Mouse (Mus musculus) limb, embryonic 15.5 days (tissue): Measurements from ENCODE around the gene Gm14685. TPM values are rescaled to one million over a fixed set of nuclear protein-coding genes. Genes with fewer than 3 reads are reported as not detected.
"Not testable (repeated sequence)": the region's sequence is repeated elsewhere in the genome, so short reads cannot be mapped to it uniquely, and the experiment has no call there.

Source experiments
- ATAC-seq: fragments of 200-750 bp; cut with Nextera tagmentation; 2 replicates; pipeline ENCODE4 v1.8.0; 2017; ENCODE audit warnings: low read depth, moderate TSS enrichment; ENCODE audit not compliant: insufficient number of reproducible peaks, low FRiP score, low TSS enrichment
- H3K27ac ChIP-seq: fragments of 300-500 bp; sonication (generic); 2 replicates; pipeline ENCODE4 v1.5.1; 2015; ENCODE audit warnings: moderate library complexity, mild to moderate bottlenecking, inconsistent platforms
- H3K27me3 ChIP-seq: fragments of 300-500 bp; sonication (generic); 2 replicates; pipeline ENCODE4 v1.6.1; 2015; ENCODE audit warnings: inconsistent platforms
- H3K36me3 ChIP-seq: fragments of 300-500 bp; sonication (generic); 2 replicates; pipeline ENCODE4 v1.6.1; 2015; ENCODE audit warnings: inconsistent platforms
- H3K4me1 ChIP-seq: fragments of 300-500 bp; sonication (generic); 2 replicates; pipeline ENCODE4 v1.6.1; 2015; ENCODE audit warnings: inconsistent platforms
- H3K4me2 ChIP-seq: fragments of 300-500 bp; sonication (generic); 2 replicates; pipeline ENCODE4 v1.6.1; 2015; ENCODE audit warnings: mild to moderate bottlenecking, inconsistent platforms
- H3K4me3 ChIP-seq: fragments of 300-500 bp; sonication (generic); 2 replicates; pipeline ENCODE4 v1.5.1; 2015; ENCODE audit warnings: mild to moderate bottlenecking, inconsistent platforms
- H3K9ac ChIP-seq: fragments of 300-500 bp; sonication (generic); 2 replicates; pipeline ENCODE4 v1.6.1; 2015; ENCODE audit warnings: inconsistent platforms
- H3K9me3 ChIP-seq: fragments of 300-500 bp; sonication (generic); 2 replicates; pipeline ENCODE4 v1.6.1; 2016; ENCODE audit warnings: inconsistent platforms
- WGBS: fragments of 180-500 bp; shearing (Covaris S2); methylation state at CpG from one replicate; pipeline ENCODE4 v1.1.7; 2015; 5-methylcytosine and 5-hydroxymethylcytosine counted together
- polyA plus RNA-seq: library from polyadenylated mRNA; unstranded; fragments of >200 nt; fragmentation: Nextera tagmentation; extraction: Ambion mirVana; gene quantifications from 2 replicates; pipeline ENCODE4 v1.2.1, GENCODE M21; 2015

Gm14685 gene
- 0.14 and 0.15 TPM in 2 replicates for polyA plus RNA-seq

DNA sequence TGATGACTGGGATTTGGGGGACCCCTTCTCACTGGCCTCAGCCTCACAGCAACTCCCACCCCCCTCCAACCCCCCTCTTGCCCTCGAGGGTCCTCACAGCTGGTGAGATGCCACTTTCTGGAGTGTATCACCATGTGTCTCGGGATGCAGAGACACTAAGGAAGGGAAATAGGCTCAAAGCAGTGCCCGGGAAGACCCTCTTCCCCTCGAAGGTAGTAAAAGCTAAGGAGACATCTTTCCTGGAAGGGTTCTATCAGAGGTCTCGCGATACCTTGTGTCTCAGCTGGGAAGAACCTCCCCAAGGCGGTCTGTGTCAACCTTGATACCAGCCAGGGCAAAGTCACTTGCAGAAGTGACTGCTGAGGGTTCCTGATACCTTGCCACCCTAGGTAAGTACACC, at the start of gene Gm14685:
Gene Gm14685, plus strand, starts transcription at position 301 of the 400 bp plus-strand sequence.
- H3K9ac ChIP-seq, H3K27me3 ChIP-seq, H3K4me3 ChIP-seq, ATAC-seq, H3K36me3 ChIP-seq, H3K9me3 ChIP-seq, H3K4me2 ChIP-seq, H3K4me1 ChIP-seq, H3K27ac ChIP-seq: not testable (repeated sequence)
- no CpG with 5 or more reads among the region's 7 CpGs for WGBS

- not testable (repeated sequence) for H3K4me1 ChIP-seq, H3K36me3 ChIP-seq, H3K27me3 ChIP-seq, H3K9me3 ChIP-seq, H3K4me3 ChIP-seq, ATAC-seq, H3K27ac ChIP-seq, H3K4me2 ChIP-seq, H3K9ac ChIP-seq
- WGBS = 84% methylated on average over 19 of the region's 19 CpGs
Observed at GRCm38 (mm10) chrX:73082267-73083055, 34.4 kb upstream of the Gm14685 start, which contains the start of gene Xlr4a. TSS of gene Xlr4a (minus strand) at chrX:73082478.

DNA sequence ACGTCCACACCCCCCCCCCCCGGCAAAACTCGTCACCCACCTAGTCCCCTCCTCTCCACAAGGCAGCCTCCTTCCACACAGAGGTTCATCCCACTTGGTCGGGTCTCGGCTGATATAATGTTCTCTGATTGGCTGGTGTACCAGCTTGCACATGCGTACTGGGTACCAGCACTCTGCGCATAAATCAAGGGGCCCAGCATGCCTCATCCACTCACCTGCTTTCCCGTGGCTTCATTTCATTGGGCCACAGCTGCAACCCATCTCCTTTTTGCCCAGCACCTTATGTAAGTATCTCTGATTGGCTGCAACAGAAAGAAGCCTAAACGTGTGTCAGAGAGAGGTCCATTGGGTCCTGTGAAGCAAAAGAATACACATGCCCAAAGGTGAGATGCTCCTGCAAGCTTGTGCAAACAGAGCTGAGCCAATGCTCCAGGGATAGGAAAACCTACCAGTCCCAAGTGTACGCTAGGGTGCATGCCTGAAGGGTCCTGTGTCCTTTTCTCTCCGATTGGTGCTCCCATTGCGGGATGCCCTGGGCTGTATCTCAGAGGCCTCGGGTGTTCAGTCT, 19.8 kb upstream of the Gm14685 start, which contains the start of gene Xlr3a:
Gene Xlr3a, minus strand, starts transcription at position 155 of the 568 bp plus-strand sequence.
- not testable (repeated sequence) for H3K36me3 ChIP-seq, H3K4me1 ChIP-seq, H3K27me3 ChIP-seq, H3K27ac ChIP-seq, H3K4me3 ChIP-seq, H3K4me2 ChIP-seq, H3K9me3 ChIP-seq, ATAC-seq, H3K9ac ChIP-seq
- WGBS = 62% methylated on average over 13 of the region's 13 CpGs

GRCm38 (mm10) chrX:73122859-73123829, 6.3 kb downstream of the Gm14685 start:
- H3K27me3 ChIP-seq, H3K9ac ChIP-seq, H3K9me3 ChIP-seq, H3K4me3 ChIP-seq, H3K27ac ChIP-seq, H3K36me3 ChIP-seq, ATAC-seq, H3K4me2 ChIP-seq, H3K4me1 ChIP-seq: not testable (repeated sequence)
- WGBS = no CpG with 5 or more reads among the region's 12 CpGs

- not testable (repeated sequence) for H3K27me3 ChIP-seq, H3K27ac ChIP-seq, ATAC-seq, H3K36me3 ChIP-seq, H3K4me2 ChIP-seq, H3K9ac ChIP-seq, H3K4me3 ChIP-seq, H3K4me1 ChIP-seq, H3K9me3 ChIP-seq
- no CpG with 5 or more reads among the region's 7 CpGs for WGBS
Observed at GRCm38 (mm10) chrX:73143218-73143618, 26.4 kb downstream of the Gm14685 start.

DNA sequence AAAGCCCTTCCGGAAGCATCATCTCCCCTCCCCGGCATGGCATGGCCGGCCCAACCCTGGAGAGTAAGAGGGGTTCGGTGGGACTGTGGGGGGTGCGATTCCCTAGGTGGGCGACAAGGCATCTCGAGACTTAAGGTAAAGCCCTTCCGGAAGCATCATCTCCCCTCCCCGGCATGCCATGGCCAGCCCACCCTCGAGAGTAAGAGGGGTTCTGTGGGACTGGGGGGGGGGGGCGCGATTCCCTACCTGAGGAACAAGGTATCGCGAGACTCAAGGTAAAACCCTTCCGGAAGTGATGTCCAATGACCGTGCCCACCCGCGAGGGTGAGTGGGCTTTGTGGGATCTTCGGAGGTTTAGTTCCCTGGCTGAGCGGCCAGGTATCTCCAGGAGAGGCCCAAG, 31.6 kb downstream of the Gm14685 start, which contains the start of gene Xlr5b:
Gene Xlr5b, plus strand, starts transcription at position 301 of the 400 bp plus-strand sequence.
- no CpG with 5 or more reads among the region's 20 CpGs for WGBS
- not testable (repeated sequence) for H3K9ac ChIP-seq, H3K4me3 ChIP-seq, H3K27me3 ChIP-seq, H3K4me1 ChIP-seq, H3K9me3 ChIP-seq, H3K36me3 ChIP-seq, H3K27ac ChIP-seq, ATAC-seq, H3K4me2 ChIP-seq

GRCm38 (mm10) chrX:73149350-73149749, 32.5 kb downstream of the Gm14685 start, which contains the start of gene DXBay18:
TSS of gene DXBay18 (minus strand) at chrX:73149450.
- no CpG with 5 or more reads among the region's 7 CpGs for WGBS
- H3K9me3 ChIP-seq, H3K9ac ChIP-seq, ATAC-seq, H3K4me3 ChIP-seq, H3K27ac ChIP-seq, H3K4me1 ChIP-seq, H3K4me2 ChIP-seq, H3K27me3 ChIP-seq, H3K36me3 ChIP-seq: not testable (repeated sequence)

DNA sequence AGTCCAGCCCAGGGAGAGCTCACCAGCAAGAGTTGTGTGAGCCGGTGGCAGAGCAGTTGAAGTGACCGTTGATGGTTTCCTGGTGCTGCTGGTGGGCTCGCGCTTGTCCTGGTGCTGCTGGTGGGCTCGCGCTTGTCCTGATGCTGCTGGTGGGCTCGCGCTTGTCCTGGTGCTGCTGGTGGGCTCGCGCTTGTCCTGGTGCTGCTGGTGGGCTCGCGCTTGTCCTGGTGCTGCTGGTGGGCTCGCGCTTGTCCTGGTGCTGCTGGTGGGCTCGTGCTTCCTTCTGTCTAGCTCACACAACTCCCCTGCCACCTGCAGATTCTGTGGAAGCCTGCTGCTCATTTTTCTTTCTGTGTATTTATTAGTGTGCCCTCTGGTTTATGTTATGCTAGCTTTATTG, 60.0 kb downstream of the Gm14685 start, which contains the start of gene Spin2d:
Gene Spin2d, minus strand, starts transcription at position 101 of the 400 bp plus-strand sequence.
- not testable (repeated sequence) for H3K9me3 ChIP-seq, H3K9ac ChIP-seq, H3K4me1 ChIP-seq, H3K27ac ChIP-seq, H3K4me2 ChIP-seq, ATAC-seq, H3K27me3 ChIP-seq, H3K4me3 ChIP-seq, H3K36me3 ChIP-seq
- WGBS = 88% methylated on average over 4 of the region's 15 CpGs

Other genes with a start within 250 kb of the Gm14685 start
- gene Cetn2, start 198.6 kb upstream of the Gm14685 start, polyA plus RNA-seq = 58.4 and 58.8 TPM in 2 replicates
- gene Nsdhl, start 198.5 kb upstream of the Gm14685 start, polyA plus RNA-seq = 21.4 and 24.0 TPM in 2 replicates
- 76.3 and 82.8 TPM in 2 replicates for gene Zfp185, start 129.7 kb upstream of the Gm14685 start, polyA plus RNA-seq
- gene Pnma5, start 79.9 kb upstream of the Gm14685 start, polyA plus RNA-seq = 0.24 and 0.49 TPM in 2 replicates
- gene Pnma3, start 52.3 kb upstream of the Gm14685 start, polyA plus RNA-seq = 0.07 and 0.17 TPM in 2 replicates
- 0.86 and 1.1 TPM in 2 replicates for gene Xlr4a, start 34.6 kb upstream of the Gm14685 start, polyA plus RNA-seq
- 2.1 and 2.5 TPM in 2 replicates for gene Xlr3a, start 20.0 kb upstream of the Gm14685 start, polyA plus RNA-seq
- gene Xlr5b, start 31.7 kb downstream of the Gm14685 start, polyA plus RNA-seq = not detected in 2 replicates
- not detected in 2 replicates for gene DXBay18, start 32.4 kb downstream of the Gm14685 start, polyA plus RNA-seq
- gene Spin2d, start 59.9 kb downstream of the Gm14685 start, polyA plus RNA-seq = not detected in 2 replicates
- 12.6 and 12.9 TPM in 2 replicates for gene Xlr3b, start 75.2 kb downstream of the Gm14685 start, polyA plus RNA-seq
- gene Xlr4b, start 97.3 kb downstream of the Gm14685 start, polyA plus RNA-seq = 0.52 and 1.0 TPM in 2 replicates
- gene F8a, start 111.2 kb downstream of the Gm14685 start, polyA plus RNA-seq = 12.9 and 14.0 TPM in 2 replicates
- gene Xlr4c, start 126.1 kb downstream of the Gm14685 start, polyA plus RNA-seq = 0.14 and 0.22 TPM in 2 replicates
- gene Xlr3c, start 148.3 kb downstream of the Gm14685 start, polyA plus RNA-seq = 0.37 TPM in 1 of 2 replicates, not detected in the other
- not detected in 2 replicates for gene Xlr5a, start 175.9 kb downstream of the Gm14685 start, polyA plus RNA-seq
- not detected in 2 replicates for gene Xlr5c, start 175.9 kb downstream of the Gm14685 start, polyA plus RNA-seq
- not detected in 2 replicates for gene Gm45015, start 219.8 kb downstream of the Gm14685 start, polyA plus RNA-seq
- gene Zfp275, start 225.6 kb downstream of the Gm14685 start, polyA plus RNA-seq = 19.0 and 19.4 TPM in 2 replicates